Mouse (Mus musculus) embryonic fibroblast, embryonic 13.5 days (primary cell): Measurements from ENCODE around the gene Pea15a.

Experiments
- CTCF ChIP-seq: IDR thresholded peaks from 2 replicates; pipeline ENCODE4 v1.5.1; 2011; ENCODE audit warnings: mild to moderate bottlenecking, control low read depth, low read length, moderate library complexity, borderline replicate concordance; ENCODE audit not compliant: insufficient read depth
- POLR2A ChIP-seq: IDR thresholded peaks from 2 replicates; pipeline ENCODE4 v1.6.1; 2011; ENCODE audit warnings: low read depth, mild to moderate bottlenecking, control low read depth, low read length, moderate library complexity

GRCm38 (mm10) chr1:172220414-172220813 lies 13.8 kb upstream of the Pea15a start:
- no peak for TF ChIP-seq POLR2A
- TF ChIP-seq CTCF = no peak
